Mouse (Mus musculus): ENCODE data around the gene Egfem1. TPM values are rescaled to one million over a fixed set of nuclear protein-coding genes. Genes with fewer than 3 reads are reported as not detected.

Gene Egfem1
- total and polyA plus RNA-seq, 3 experiments: not detected

- Histone ChIP-seq H3K27ac (ENCODE audit: insufficient read depth, low read depth) (no peak overlapping the region), H3K4me1 (ENCODE audit: control insufficient read depth in 1 of 2, insufficient read depth in 2 of 2) (no peaks in the 10 kb centered on the region), H3K4me2 (ENCODE audit: insufficient read depth, low read depth, poor library complexity, severe bottlenecking) (no peak overlapping the region), H3K9me3 (replicated peaks; ENCODE audit: low read length) (peaks cover 5% of the 10 kb centered on the region), H3K36me3 (replicated peaks in 1 of 2; ENCODE audit: control insufficient read depth in 1 of 2, insufficient read depth in 1 of 2, low read length in 1 of 2) (no peaks in the 10 kb centered on the region), H3K9ac (ENCODE audit: insufficient read depth, low read depth) (no peak overlapping the region), H3K27me3 (replicated peaks) (no peaks in the 10 kb centered on the region), H3K4me3 (replicated peaks in 1 of 3; ENCODE audit: low read depth in 2 of 3, low read length in 2 of 3, poor library complexity in 1 of 3) (no peak overlapping the region), H3K79me2 (replicated peaks; ENCODE audit: control insufficient read depth, extremely low read depth, insufficient read depth, poor library complexity, severe bottlenecking) (no peaks in the 10 kb centered on the region)
- in situ Hi-C loops (cut with MboI; ENCODE audit: low pct_ligation_motif_present, low pct_unique_long_range_greater_than_20kb, low sequenced_read_pairs) (no loop called here), dilution Hi-C loops (cut with MboI; ENCODE audit: extremely low pct_ligation_motif_present, extremely low pct_unique_long_range_greater_than_20kb, low sequenced_read_pairs) (no loop called here)
- DNase-seq (ENCODE audit: extremely low read depth): no peak
- TF ChIP-seq TBP (conservative IDR thresholded peaks at IDR 0.05; ENCODE audit: low read depth, low read length) (no peak), E2F4 (IDR thresholded peaks at IDR 0.05; ENCODE audit: insufficient replicate concordance, low read depth, low read length) (no peak), JUND (conservative IDR thresholded peaks at IDR 0.05; ENCODE audit: low read depth, low read length) (no peak), RAD21 (IDR thresholded peaks at IDR 0.05; ENCODE audit: low read depth, low read length) (no peak), KAT2A (IDR thresholded peaks at IDR 0.05; ENCODE audit: insufficient replicate concordance, low read length) (no peak), NRF1 (IDR thresholded peaks at IDR 0.05; ENCODE audit: low read depth, low read length) (no peak), ZKSCAN1 (IDR thresholded peaks at IDR 0.05; ENCODE audit: borderline replicate concordance, low read depth, low read length) (no peak), SMC3 (IDR thresholded peaks at IDR 0.05; ENCODE audit: low read depth, low read length) (no peak), CTCF (conservative IDR thresholded peaks at IDR 0.05 in 1 of 2, IDR thresholded peaks at IDR 0.05 in 1 of 2; ENCODE audit: low read depth in 2 of 2, low read length in 2 of 2) (no peak), TCF12 (IDR thresholded peaks at IDR 0.05; ENCODE audit: low read depth, low read length) (no peak), JUN (IDR thresholded peaks at IDR 0.05; ENCODE audit: insufficient read depth, low read depth, low read length) (no peak), ZC3H11A (IDR thresholded peaks at IDR 0.05; ENCODE audit: low read depth, low read length) (no peak), CHD1 (IDR thresholded peaks at IDR 0.05; ENCODE audit: low read depth, low read length) (no peak)
These were observed 652.4 kb downstream of the Egfem1 start for GRCm38 (mm10) chr3:29734251-29734650.

GRCm38 (mm10) chr3:29739292-29739691 lies 657.5 kb downstream of the Egfem1 start:
- Histone ChIP-seq H3K79me2 (replicated peaks; ENCODE audit: control insufficient read depth, extremely low read depth, insufficient read depth, poor library complexity, severe bottlenecking) (no peaks in the 10 kb centered on the region), H3K4me2 (ENCODE audit: insufficient read depth, low read depth, poor library complexity, severe bottlenecking) (no peak overlapping the region), H3K9ac (ENCODE audit: insufficient read depth, low read depth) (no peak overlapping the region), H3K9me3 (replicated peaks; ENCODE audit: low read length) (peaks cover 2% of the 10 kb centered on the region), H3K4me1 (ENCODE audit: control insufficient read depth in 1 of 2, insufficient read depth in 2 of 2) (no peaks in the 10 kb centered on the region), H3K36me3 (replicated peaks in 1 of 2; ENCODE audit: control insufficient read depth in 1 of 2, insufficient read depth in 1 of 2, low read length in 1 of 2) (no peaks in the 10 kb centered on the region), H3K27me3 (replicated peaks) (no peaks in the 10 kb centered on the region), H3K27ac (ENCODE audit: insufficient read depth, low read depth) (no peak overlapping the region), H3K4me3 (replicated peaks in 1 of 3; ENCODE audit: low read depth in 2 of 3, low read length in 2 of 3, poor library complexity in 1 of 3) (no peak overlapping the region)
- in situ Hi-C loops (cut with MboI; ENCODE audit: low pct_ligation_motif_present, low pct_unique_long_range_greater_than_20kb, low sequenced_read_pairs) (no loop called here), dilution Hi-C loops (cut with MboI; ENCODE audit: extremely low pct_ligation_motif_present, extremely low pct_unique_long_range_greater_than_20kb, low sequenced_read_pairs) (no loop called here)
- TF ChIP-seq CTCF (conservative IDR thresholded peaks at IDR 0.05 in 1 of 2, IDR thresholded peaks at IDR 0.05 in 1 of 2; ENCODE audit: low read depth in 2 of 2, low read length in 2 of 2) (peak in 1 of 2 experiments; percentile 23; a peak in 1 of 4 replicates), RAD21 (IDR thresholded peaks at IDR 0.05; ENCODE audit: low read depth, low read length) (peak; percentile 3), NRF1 (IDR thresholded peaks at IDR 0.05; ENCODE audit: low read depth, low read length) (no peak), SMC3 (IDR thresholded peaks at IDR 0.05; ENCODE audit: low read depth, low read length) (no peak), MAZ (IDR thresholded peaks at IDR 0.05; ENCODE audit: low read depth, low read length) (no peak), GABPA (IDR thresholded peaks at IDR 0.05; ENCODE audit: insufficient replicate concordance, low read depth, low read length) (no peak)
- peak; percentile 10 for DNase-seq (ENCODE audit: extremely low read depth)

Other genes with a start within 250 kb of the Egfem1 start
- not detected in 2 replicates for gene Gm1527, start 189.4 kb upstream of the Egfem1 start, total RNA-seq (2012; rRNA removed)
- not detected in 2 replicates for gene Gm1527, start 189.4 kb upstream of the Egfem1 start, total RNA-seq (2014; rRNA removed)
- gene Gm1527, start 189.4 kb upstream of the Egfem1 start, polyA plus RNA-seq (2012; ENCODE audit: insufficient read length, low read depth): not detected in 2 replicates